Mouse (Mus musculus): ENCODE results near the gene Nap1l1. TPM values are rescaled to one million over a fixed set of nuclear protein-coding genes. Genes with fewer than 3 reads are reported as not detected.
A peak's percentile ranks its signal among the peaks of the same experiment; 100 is the strongest.
"Not testable (repeated sequence)": the region's sequence is repeated elsewhere in the genome, so short reads cannot be mapped to it uniquely, and the experiment has no call there.

The Nap1l1 gene
- total RNA-seq, 2 experiments from 2014 or later = 223 to 236 TPM

DNA sequence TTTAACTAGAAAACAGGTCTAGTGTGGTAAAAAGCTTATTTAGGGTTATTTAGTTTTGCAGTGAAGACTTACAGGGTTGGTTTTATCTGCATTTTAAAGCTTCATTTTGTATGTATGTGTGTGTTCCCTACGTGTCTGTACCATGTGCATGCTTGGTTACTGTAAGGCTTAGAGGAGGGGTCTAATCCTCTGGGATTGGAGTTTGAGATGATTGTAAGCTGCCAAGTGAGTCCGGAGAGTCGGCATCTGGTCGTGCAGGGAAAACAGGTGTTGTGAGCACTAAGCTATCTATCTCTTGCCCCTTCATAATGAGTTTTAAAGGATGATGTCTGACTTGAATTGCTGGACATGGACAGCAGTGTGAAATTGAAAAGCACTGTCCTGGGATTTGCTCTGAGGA is 3.3 kb downstream of the Nap1l1 start:
- intact Hi-C loops (cut with DNase I) = loop anchor here (10.0 kb wide), 1 partner anchor 312 kb away; the partner anchor contains the start of gene Osbpl8
- no peak for DNase-seq (ENCODE audit: low spot score in 2 of 2)

DNA sequence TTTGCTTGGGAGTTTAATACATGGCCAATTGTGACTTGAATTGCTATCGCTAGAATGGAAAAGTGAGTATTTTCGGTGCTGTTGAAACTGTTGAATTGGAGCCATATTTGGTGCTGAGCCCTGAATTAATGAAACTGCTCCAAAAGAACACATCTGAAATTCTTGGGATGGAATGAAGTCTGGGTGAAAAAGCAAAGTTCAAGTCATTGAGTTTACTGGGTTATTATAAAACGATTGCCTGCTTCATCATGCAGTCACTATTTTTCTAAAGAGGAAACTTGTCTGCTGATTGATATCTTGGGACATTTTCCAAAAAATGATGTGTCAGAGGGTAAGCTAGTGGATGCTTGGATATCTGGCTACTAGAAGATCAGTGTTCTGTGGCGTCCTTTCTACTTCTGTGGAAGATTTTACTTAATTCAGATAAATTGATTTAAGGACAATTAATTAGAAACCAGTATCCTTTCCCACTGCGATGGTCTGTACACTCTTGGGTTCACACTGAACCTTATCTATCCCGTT is 4.0 kb downstream of the Nap1l1 start:
- intact Hi-C loops (cut with DNase I) = loop anchor here (10.0 kb wide), 1 partner anchor 312 kb away; the partner anchor contains the start of gene Osbpl8
- no peak for DNase-seq (ENCODE audit: low spot score in 2 of 2)

DNA sequence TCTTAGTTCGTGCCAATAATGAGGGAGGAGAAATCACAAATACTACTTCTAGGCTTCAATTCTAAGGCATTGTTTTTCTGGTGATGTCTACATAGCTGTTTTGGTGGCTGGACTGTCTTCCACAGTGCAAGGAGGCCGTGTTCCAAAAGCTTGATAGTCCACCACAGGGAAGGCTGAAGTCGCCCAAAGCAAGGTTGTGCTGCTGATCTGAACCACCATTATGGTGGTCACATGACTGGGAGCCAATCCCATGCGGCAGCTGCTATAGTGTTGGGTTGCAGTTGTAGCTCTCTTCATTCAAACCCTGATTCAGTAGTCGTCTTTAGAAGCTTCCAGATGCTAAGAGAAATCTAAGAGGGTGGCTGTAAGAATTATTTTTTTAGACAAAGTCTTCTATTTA is 6.6 kb downstream of the Nap1l1 start:
- no peak for DNase-seq (ENCODE audit: low spot score in 2 of 2)
- intact Hi-C loops (cut with DNase I) = loop anchor here (10.0 kb wide), 1 partner anchor 315 kb away; the partner anchor contains the start of gene Osbpl8

DNA sequence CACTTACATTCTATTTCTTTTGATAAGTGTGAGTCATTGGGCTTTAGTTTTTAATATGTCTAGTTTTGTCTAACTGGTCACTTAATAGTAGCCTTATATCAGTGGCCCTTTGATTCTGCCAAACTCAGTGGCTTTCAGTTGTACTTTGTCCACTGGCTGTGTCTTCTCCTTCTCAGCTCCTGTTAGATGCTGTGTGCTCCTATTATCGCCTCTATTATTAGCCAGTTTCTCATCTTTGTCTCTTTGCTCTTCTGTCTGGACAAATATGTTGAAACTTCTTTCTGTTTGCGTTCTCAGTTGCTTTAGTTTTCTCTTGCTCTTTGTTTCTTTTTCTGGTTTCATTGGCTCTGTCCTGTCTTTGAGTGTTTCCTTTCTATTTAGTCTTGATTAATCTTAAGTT is 9.6 kb downstream of the Nap1l1 start:
- intact Hi-C loops (cut with DNase I) = no loop called here
- no peak for DNase-seq (ENCODE audit: low spot score in 2 of 2)

DNA sequence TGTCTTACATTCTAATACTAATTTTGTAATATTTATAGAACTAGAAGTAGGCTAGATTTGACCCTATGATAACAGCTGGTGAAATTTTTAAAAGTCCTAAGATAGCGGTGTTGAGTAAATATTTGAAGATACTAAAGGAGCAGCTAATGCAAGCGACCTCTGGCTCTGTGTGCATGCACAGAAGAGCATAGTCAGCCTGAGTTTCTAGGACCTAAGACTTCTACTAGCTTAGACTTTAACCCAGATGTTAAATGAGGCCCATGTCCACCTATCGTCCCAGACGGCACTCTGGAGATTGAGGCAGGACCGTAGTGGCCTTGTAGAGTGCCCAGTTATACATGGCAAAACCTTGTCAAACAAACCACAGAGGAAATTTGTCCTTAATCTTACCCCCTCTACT is 11.1 kb downstream of the Nap1l1 start:
- DNase-seq (ENCODE audit: low spot score in 2 of 2) = no peak
- intact Hi-C loops (cut with DNase I) = no loop called here

DNA sequence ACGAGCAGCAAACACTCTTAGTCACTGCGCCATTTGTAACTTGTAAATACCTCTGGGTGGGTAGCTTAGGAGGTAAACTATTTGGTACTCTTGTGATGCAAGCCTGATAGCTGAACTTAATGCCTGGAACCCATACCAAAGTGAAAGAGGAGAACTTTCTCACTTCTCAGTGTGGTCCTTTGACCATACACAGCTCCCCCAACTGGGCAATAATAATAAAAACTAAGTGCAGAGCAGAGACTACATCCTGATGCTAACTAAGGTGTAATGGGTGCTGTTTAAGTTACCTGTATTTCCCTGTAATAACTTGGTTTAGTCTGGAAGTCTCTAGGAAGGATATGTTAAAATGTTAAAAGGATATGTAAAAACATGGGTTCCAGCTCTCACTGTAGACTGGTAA is 15.8 kb downstream of the Nap1l1 start:
- intact Hi-C loops (cut with DNase I) = no loop called here
- no peak for DNase-seq (ENCODE audit: low spot score in 2 of 2)

DNA sequence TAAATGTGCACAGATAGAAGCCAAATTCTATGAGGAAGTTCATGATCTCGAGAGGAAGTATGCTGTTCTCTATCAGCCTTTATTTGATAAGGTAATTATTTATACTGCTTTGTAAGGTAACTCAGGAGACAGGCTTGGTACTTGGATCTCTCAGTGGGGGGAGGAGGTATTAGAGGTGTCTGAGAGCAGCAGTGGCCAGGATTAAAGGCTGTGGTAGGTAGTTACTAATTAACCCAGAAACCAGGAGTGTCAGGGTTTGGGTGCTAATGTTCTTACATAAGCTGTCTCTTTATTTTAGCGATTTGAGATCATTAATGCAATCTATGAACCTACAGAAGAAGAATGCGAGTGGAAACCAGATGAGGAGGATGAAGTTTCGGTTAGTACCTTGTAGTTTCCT is 17.1 kb downstream of the Nap1l1 start:
- intact Hi-C loops (cut with DNase I) = not testable (repeated sequence)

DNA sequence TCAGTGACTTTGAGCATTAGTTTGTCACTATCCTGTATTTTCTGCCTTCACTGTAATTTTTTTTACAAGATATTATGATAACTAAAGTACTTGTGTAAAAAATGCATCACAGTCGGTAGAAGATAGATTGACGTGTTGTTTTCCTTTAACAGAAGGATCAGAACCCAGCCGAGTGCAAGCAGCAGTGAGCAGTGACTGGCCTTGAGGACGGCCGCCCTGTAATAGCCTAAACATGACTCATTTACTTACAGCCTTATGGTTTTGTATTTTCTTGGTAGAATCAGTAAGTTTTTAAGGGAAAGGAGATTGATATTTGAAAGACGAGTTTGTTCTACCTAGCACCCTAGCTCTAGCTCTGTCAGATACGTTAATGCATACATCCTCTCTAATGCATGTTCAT is 22.9 kb downstream of the Nap1l1 start:
- intact Hi-C loops (cut with DNase I) = no loop called here
- DNase-seq (ENCODE audit: low spot score in 2 of 2) = no peak

More for the DNA sequence above, 17.1 kb downstream of the Nap1l1 start:
- DNase-seq (ENCODE audit: low spot score in 2 of 2) = not testable (repeated sequence)

DNA sequence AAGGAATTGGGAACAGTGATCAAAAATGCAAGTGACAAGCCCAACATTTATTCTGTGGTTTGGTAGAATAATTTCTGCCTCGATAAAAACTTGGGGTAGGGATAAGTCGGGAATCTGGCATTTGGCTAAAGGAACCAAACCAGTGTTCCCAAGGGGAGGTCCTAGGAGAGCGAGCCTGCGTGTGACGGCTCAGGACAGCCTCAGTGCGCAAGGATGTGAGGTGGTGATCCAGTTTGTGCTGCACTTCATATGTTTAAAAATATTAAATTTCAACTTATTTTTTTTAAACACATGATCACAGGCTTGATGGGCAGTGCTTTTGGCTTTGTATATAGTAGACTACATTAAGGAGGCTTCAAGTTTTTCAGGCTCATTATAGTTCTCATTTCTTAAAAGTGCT is 26.9 kb downstream of the Nap1l1 start:
- DNase-seq (ENCODE audit: low spot score in 2 of 2) = no peak

DNA sequence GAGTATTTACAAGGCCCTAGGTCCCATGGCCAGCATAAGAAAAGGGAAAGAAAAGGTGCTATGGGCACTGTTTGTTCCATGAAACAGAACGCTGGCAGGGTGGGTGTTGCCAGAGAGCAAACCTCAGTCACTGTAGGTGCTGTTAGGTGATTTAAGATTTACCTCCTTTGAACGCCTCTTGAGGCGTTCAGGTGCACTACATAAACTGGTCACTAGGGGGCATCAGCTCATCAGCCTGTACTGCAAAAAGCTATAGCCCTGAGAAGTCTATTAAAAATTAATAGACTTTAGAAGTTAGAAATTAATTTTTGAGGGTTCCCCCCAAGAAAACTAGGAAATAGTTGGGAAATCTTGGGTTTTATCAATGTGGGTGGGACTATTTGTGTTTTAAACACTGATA is 30.0 kb downstream of the Nap1l1 start:
- DNase-seq (ENCODE audit: low spot score in 2 of 2) = peak; percentile 79 to 84
- intact Hi-C loops (cut with DNase I) = loop anchor here (1.0 to 5.0 kb wide), 3 partner anchors 206 to 454 kb away; partner anchors contain the start of gene Bbs10

More for the DNA sequence above, 26.9 kb downstream of the Nap1l1 start:
- intact Hi-C loops (cut with DNase I) = loop anchor here (5.0 kb wide), 1 partner anchor 203 kb away; the partner anchor contains the start of gene Bbs10

DNA sequence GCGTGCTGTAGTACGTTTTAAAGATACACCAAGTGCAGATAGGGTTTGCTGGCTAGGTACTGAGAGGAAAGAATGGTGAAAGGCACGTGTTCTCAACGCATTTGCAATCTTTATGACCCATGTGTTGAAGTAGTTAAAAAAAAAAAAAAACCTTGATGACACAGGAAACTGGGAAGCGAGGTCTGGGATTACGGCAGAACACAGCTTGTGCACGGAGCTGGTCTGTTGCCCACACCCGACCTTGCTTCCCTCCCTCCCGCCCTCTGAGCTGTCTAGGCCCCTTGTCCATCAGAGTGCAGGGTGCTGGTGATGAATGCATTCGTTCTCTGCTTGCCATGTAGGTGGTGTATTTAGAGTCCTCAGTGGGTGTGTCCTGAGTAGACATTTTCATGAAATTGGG is 30.7 kb downstream of the Nap1l1 start:
- DNase-seq (ENCODE audit: low spot score in 2 of 2) = no peak

DNA sequence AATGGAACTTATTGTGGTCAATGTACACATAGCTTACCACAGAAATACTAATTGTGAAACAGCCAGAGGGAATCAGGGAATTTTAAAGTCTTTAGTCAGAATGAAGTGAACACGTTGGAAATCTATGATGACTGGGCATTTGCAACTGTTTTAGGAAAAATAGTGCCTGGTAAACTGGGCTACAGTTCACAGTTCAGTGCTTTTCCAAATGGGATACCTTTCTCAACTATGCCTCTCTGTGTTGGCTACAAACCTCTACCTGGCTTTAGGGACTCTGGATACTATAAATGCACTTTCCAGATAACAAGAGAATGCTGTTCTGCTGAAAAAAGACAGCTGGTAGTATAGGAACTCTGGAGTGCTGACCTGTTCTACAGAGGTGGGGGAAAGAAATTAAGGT is 31.6 kb downstream of the Nap1l1 start:
- intact Hi-C loops (cut with DNase I) = loop anchor here (5.0 kb wide), 3 partner anchors 63 to 378 kb away; partner anchors contain the start of gene Bbs10
- no peak for DNase-seq (ENCODE audit: low spot score in 2 of 2)

More for the DNA sequence above, 30.7 kb downstream of the Nap1l1 start:
- intact Hi-C loops (cut with DNase I) = loop anchor here (1.0 to 5.0 kb wide), 3 partner anchors 206 to 454 kb away; partner anchors contain the start of gene Bbs10

DNA sequence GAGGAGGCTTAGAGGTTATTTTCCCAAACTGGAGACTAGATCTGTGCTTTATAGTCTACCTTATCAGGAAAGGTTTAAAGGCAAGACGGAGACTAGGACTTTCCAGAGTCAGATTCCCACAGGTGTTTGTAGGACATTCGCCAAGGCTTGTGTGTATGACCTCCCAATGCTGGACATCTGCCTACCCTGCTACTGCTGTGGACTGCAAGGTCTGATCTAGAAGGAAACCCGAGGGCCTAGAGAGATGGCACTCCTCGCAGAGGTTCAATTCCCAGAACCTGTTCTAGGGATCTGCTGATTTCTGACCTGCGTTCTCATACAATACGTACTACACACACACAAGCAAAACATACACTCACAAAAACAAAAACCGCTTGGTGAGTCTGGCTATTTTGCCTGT is 32.4 kb downstream of the Nap1l1 start:
- DNase-seq (ENCODE audit: low spot score in 2 of 2) = peak in 1 of 2 experiments; percentile 38
- intact Hi-C loops (cut with DNase I) = loop anchor here (5.0 kb wide), 2 partner anchors 62 to 377 kb away; no protein-coding TSS in a partner anchor

DNA sequence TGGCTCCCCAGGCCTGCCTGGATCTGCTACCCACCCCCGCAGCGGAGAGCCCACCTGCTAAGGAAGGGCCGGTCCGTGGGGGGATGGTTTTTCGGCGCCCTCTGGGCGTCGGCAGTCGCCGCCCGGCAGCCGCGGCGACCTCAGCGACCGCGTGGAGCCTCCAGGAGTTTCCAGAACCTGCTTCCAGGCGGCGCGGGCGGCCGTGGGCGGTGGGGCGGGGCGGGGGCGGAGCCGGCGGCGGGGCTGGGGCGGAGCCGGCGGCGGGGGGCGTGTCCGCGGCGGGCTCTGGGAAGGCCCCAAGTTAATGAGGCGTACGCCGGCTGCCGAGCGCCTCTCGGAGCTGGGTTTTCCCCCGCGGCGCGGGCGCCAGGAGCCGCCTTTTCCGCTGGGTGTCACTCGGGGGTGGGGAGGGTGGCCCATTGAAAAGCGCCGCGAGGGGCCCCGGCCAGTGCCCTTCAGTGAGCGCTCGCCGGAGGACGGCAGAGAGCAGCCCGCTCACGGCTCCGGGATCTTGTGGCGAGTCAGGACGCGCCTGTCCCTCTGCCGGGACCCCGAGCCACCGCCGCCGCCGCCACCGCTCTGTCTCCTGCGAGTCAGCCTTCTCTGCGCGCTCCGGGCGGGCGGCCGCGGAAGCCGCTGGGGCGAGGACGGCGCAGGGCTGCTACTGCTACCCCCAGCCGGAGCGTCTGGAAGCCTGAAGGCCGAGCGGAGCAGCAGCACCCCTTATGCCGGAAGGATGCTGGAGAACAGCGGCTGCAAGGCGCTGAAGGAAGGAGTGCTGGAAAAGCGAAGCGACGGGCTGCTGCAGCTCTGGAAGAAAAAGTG is 33.3 kb downstream of the Nap1l1 start, which contains the start of gene Phlda1:
Phlda1 (plus strand) TSS at position 186 of the 825 bp plus-strand sequence.
- DNase-seq (ENCODE audit: low spot score in 2 of 2) = peak; percentile 90 to 95
- intact Hi-C loops (cut with DNase I) = loop anchor here (2.0 to 5.0 kb wide), 3 partner anchors 34 to 376 kb away; no protein-coding TSS in a partner anchor

DNA sequence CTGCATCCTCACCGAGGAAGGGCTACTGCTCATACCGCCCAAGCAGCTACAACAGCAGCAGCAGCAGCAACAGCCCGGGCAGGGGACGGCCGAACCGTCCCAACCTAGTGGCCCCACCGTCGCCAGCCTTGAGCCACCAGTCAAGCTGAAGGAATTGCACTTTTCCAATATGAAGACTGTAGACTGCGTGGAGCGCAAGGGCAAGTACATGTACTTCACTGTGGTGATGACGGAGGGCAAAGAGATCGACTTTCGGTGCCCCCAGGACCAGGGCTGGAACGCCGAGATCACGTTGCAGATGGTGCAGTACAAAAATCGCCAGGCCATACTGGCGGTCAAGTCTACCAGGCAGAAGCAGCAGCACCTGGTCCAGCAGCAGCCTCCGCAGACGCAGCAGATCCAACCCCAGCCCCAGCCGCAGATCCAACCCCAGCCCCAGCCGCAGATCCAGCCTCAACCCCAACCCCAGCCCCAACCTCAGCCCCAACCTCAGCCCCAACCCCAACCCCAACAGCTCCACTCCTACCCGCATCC is 34.0 kb downstream of the Nap1l1 start:
- no peak for DNase-seq (ENCODE audit: low spot score in 2 of 2)
- intact Hi-C loops (cut with DNase I) = loop anchor here (2.0 to 5.0 kb wide), 3 partner anchors 34 to 375 kb away; no protein-coding TSS in a partner anchor

DNA sequence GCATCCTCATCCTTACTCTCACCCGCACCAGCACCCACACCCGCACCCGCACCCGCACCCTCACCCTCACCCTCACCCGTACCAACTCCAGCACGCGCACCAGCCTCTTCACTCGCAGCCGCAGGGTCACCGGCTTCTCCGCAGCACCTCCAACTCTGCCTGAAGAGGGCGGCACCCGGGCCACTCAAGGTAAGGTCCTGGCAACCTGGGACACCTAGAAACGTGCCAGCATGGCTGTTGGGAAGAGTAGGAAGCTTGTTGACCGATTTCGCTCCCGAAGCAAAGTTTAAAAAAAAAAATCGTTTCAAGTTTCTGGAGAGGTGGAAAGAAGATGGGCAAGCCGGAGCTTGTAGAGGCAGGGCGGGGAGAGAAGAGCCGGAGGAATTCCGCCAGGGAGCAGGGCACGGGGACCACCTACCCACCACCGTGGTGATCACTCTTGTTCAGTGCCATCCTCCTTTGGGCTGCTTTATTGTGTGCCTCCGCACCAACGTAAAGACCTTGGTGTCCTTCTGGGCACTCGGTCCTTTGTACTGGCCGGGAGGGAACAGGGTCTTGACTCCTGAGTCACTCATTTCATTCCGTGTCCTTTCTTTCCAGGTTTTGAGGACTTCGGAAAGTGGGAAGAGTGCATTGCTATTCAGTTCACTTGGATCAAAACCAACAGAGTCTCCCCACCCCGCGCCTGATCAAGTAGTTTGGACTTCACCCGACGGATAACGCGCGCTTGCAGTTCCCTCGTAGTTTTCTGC is 34.6 kb downstream of the Nap1l1 start:
- intact Hi-C loops (cut with DNase I) = loop anchor here (2.0 to 5.0 kb wide), 3 partner anchors 33 to 375 kb away; no protein-coding TSS in a partner anchor
- peak; percentile 62 to 65 for DNase-seq (ENCODE audit: low spot score in 2 of 2)

DNA sequence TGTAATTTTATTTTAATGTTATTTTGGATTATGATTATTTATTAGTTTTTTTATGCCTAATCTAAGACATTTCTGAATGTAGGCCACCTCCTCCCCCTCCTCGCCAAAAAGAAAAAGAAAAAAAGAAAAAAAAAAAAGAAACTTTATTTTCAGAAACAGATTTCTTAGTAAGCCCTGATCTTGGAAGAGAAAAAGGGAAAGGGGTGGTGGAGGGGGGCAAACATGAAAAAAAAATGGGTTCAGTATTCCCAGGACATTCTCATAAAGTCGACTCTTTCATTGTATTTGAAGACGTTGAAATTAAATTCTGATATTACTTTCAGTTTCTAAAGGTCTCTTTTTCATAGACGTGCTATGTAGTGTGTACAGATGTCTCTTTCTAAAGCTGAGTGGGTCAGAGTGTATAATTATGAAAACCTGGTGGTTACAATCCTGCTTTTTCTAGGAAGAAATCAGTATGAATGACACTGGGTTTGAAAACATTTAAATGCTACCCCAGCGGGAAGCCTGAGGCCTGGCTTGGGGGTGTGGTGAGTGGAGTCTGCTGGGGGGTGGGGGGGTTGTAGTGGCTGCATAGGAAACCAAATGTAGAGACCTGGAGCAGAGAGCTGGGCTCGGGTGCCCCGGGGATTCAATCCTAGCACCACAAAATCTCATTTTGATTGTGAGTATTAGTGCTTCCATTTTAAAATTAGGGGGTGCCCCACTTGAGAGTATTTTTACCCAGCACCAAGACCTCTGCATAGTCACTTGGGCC is 35.5 kb downstream of the Nap1l1 start:
- intact Hi-C loops (cut with DNase I) = loop anchor here (5.0 kb wide), 2 partner anchors 59 to 374 kb away; no protein-coding TSS in a partner anchor
- no peak for DNase-seq (ENCODE audit: low spot score in 2 of 2)

DNA sequence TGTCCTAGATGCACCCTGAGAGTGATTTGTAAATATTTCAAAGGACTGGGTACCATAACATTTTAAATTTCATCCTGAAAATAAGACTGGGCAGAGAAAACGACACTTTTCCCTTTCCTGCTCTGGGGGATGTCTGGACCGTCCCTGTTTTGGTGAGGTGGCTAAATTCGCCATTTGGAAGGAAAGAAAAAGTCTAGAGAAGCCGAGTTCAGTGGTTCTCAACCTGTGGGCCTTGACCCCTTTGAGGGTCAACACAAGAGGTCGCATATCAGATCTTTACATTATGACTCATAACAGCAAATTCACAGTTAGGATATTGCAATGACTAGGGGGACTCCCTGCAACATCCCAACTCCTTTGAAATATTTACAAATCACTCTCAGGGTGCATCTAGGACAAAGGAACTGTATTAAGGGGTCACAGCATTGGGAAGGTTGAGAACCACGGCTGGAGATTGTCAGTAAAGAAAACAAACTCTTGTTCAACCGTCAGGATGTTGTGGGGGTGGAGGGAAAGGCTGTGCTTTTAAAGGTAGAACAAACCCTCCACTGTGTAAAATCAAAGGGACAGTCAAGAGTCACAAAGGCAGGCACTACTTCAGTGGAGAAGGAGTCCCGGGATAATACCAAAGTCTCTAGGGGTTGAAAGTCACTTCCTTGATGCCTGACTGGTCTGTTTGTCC is 36.2 kb downstream of the Nap1l1 start:
- intact Hi-C loops (cut with DNase I) = loop anchor here (5.0 kb wide), 2 partner anchors 58 to 373 kb away; no protein-coding TSS in a partner anchor
- DNase-seq (ENCODE audit: low spot score in 2 of 2) = no peak

All from left cerebral cortex, postnatal 25 days (tissue).